Mouse (Mus musculus) MN1 (cell line): ENCODE data around the gene Fkbp5.
"Not testable (repeated sequence)": the region's sequence is repeated elsewhere in the genome, so short reads cannot be mapped to it uniquely, and the experiment has no call there.

Experiments
- DNase-seq: peaks from one replicate; pipeline ENCODE4 v3.0.0-alpha.2; 2016; ENCODE audit warnings: low spot score

The Fkbp5 gene

GRCm38 (mm10) chr17:28374494-28374893 is 142.8 kb downstream of the Fkbp5 start:
- no peak for DNase-seq

GRCm38 (mm10) chr17:28373821-28374220 is 143.5 kb downstream of the Fkbp5 start:
- peak; percentile 49 for DNase-seq

- DNase-seq = no peak
These were observed 145.4 kb downstream of the Fkbp5 start for GRCm38 (mm10) chr17:28371941-28372340.

- peak; percentile 79 for DNase-seq
These were observed 146.0 kb downstream of the Fkbp5 start for GRCm38 (mm10) chr17:28371286-28371685.

- no peak for DNase-seq
These were observed 148.3 kb downstream of the Fkbp5 start for GRCm38 (mm10) chr17:28369056-28369455.

GRCm38 (mm10) chr17:28368449-28368848 is 148.9 kb downstream of the Fkbp5 start:
- DNase-seq = peak; percentile 69

GRCm38 (mm10) chr17:28365122-28365521 is 152.2 kb downstream of the Fkbp5 start, which contains the start of gene Tulp1:
TSS of gene Tulp1 (minus strand) at chr17:28365222.
- DNase-seq = no peak

GRCm38 (mm10) chr17:28363507-28363906 is 153.8 kb downstream of the Fkbp5 start:
- no peak for DNase-seq

- no peak for DNase-seq
These were observed 154.6 kb downstream of the Fkbp5 start for GRCm38 (mm10) chr17:28362653-28363292.

GRCm38 (mm10) chr17:28361921-28362652 is 155.2 kb downstream of the Fkbp5 start:
- no peak for DNase-seq

- DNase-seq = no peak
These were observed 156.6 kb downstream of the Fkbp5 start for GRCm38 (mm10) chr17:28360531-28361277.

GRCm38 (mm10) chr17:28358576-28359261 is 158.6 kb downstream of the Fkbp5 start:
- DNase-seq = not testable (repeated sequence)

- no peak for DNase-seq
These were observed 161.5 kb downstream of the Fkbp5 start for GRCm38 (mm10) chr17:28355871-28356270.

- DNase-seq = no peak
These were observed 165.3 kb downstream of the Fkbp5 start for GRCm38 (mm10) chr17:28352018-28352417.

- no peak for DNase-seq
These were observed 165.9 kb downstream of the Fkbp5 start for GRCm38 (mm10) chr17:28351353-28351890.

GRCm38 (mm10) chr17:28350466-28351352 is 166.6 kb downstream of the Fkbp5 start, which contains the start of gene Tead3:
TSS of gene Tead3 (minus strand) at chr17:28350817.
- peak; percentile 79 for DNase-seq

- peak; percentile 55 for DNase-seq
These were observed 167.3 kb downstream of the Fkbp5 start for GRCm38 (mm10) chr17:28349901-28350465.

GRCm38 (mm10) chr17:28349264-28349880 is 168.0 kb downstream of the Fkbp5 start:
- no peak for DNase-seq
